Mouse (Mus musculus) CH12.LX (cell line): ENCODE measurements at regions not wholly inside any gene's neighbourhood (a gene's known extent, or its start where the extent isn't known, plus 50 kb on each side); places are given as distances from the start of the nearest gene placed in this dataset.

Source experiments
- CTCF ChIP-seq, 2 experiments: IDR thresholded peaks in 1 of 2; conservative IDR thresholded peaks in 1 of 2; 2 replicates each; pipeline ENCODE4 v1.5.1; 2011 to 2012; ENCODE audit warnings: low read depth in 2 of 2, low read length in 2 of 2, improper control_type of control experiment in 1 of 2, inconsistent platforms in 1 of 2, mild to moderate bottlenecking in 1 of 2, moderate library complexity in 1 of 2
- EP300 ChIP-seq: IDR thresholded peaks from 2 replicates; pipeline ENCODE4 v1.6.1; 2011; ENCODE audit warnings: low read length, improper control_type of control experiment
- IRF4 ChIP-seq: IDR thresholded peaks from 2 replicates; pipeline ENCODE4 v1.6.1; 2014; ENCODE audit warnings: low read depth, mild to moderate bottlenecking, inconsistent platforms, low read length, improper control_type of control experiment
- RAD21 ChIP-seq: IDR thresholded peaks from 2 replicates; pipeline ENCODE4 v1.6.1; 2011; ENCODE audit warnings: low read depth, mild to moderate bottlenecking, low read length, improper control_type of control experiment, moderate library complexity
- USF1 ChIP-seq: IDR thresholded peaks from 2 replicates; pipeline ENCODE4 v1.6.1; 2014; ENCODE audit warnings: low read depth, mild to moderate bottlenecking, inconsistent platforms, low read length, improper control_type of control experiment
- USF2 ChIP-seq: conservative IDR thresholded peaks from 2 replicates; pipeline ENCODE4 v1.6.1; 2011; ENCODE audit warnings: low read depth, low read length, improper control_type of control experiment
- ZC3H11A ChIP-seq: IDR thresholded peaks from 2 replicates; pipeline ENCODE4 v1.6.1; 2012; ENCODE audit warnings: low read depth, mild to moderate bottlenecking, inconsistent platforms, low read length, improper control_type of control experiment

GRCm38 (mm10) chr8:127939986-127940359 lies 418.4 kb upstream of the Nrp1 start:
- no peak for TF ChIP-seq RAD21
- no peak for TF ChIP-seq ZC3H11A
- no peak for TF ChIP-seq USF1
- no peak for TF ChIP-seq CTCF (conservative IDR thresholded peaks at IDR 0.05 in 1 of 2, IDR thresholded peaks at IDR 0.05 in 1 of 2; ENCODE audit: low read depth in 2 of 2, low read length in 2 of 2)
- no peak for TF ChIP-seq EP300
- no peak for TF ChIP-seq USF2
- no peak for TF ChIP-seq IRF4
